9 mouse cellular contexts compared by ENCODE assay signal in genomic region chr1:62707913-62708860, GRCm38 (mm10). TPM values are rescaled to one million over a fixed set of nuclear protein-coding genes. Genes with fewer than 3 reads are reported as not detected.
DNase-seq lines count a peak whose midpoint lies in the region; ATAC-seq and TF ChIP-seq lines count a peak whose summit lies in the region.
"Had no signal": no experiment of that assay in that cellular context is flagged by ENCODE, and none has a peak within 500 bp of the region (broad histone marks: within the 10 kb centered on the region; RNA-seq: fewer than 3 reads in every experiment).

No protein-coding gene starts in this region.

- no peak for DNase-seq in heart, adult 9 months (ENCODE audit: low spot score in 2 of 2)
- no peak for DNase-seq in right cerebral cortex, postnatal 36 days (ENCODE audit: low spot score in 2 of 2)
- DNase-seq in thymus, postnatal 36 days = no peak

- peaks cover 32% of the 10 kb centered on the region for H3K4me1 ChIP-seq in heart, embryonic 15.5 days (replicated peaks)
- peaks cover 4% of the 10 kb centered on the region for H3K4me1 ChIP-seq in cortical plate, adult 2 months (ENCODE audit: control insufficient read depth, insufficient read depth, low read length)
- peaks cover 27% of the 10 kb centered on the region for H3K4me1 ChIP-seq in hindbrain, embryonic 16.5 days (ENCODE audit: control insufficient read depth, insufficient read depth, low read depth, low read length)
- H3K4me1 ChIP-seq in midbrain, embryonic 15.5 days = peaks cover 50% of the 10 kb centered on the region

- H3K4me3 ChIP-seq in heart, embryonic 15.5 days = peak overlapping the region; percentile 70
- peak overlapping the region; percentile 75; the same call in 1 of the 2 replicates for H3K4me3 ChIP-seq in cortical plate, adult 2 months (ENCODE audit: insufficient read depth, low read length)
- peak overlapping the region; percentile 65 for H3K4me3 ChIP-seq in hindbrain, embryonic 16.5 days (ENCODE audit: low read length)
- peak overlapping the region; percentile 81 for H3K4me3 ChIP-seq in midbrain, embryonic 15.5 days

- no peak for TF ChIP-seq POLR2A in cortical plate, adult 2 months (IDR thresholded peaks at IDR 0.05; ENCODE audit: extremely low read depth, insufficient read depth, low read length)

- H3K27ac ChIP-seq in heart, embryonic 15.5 days = no peak overlapping the region
- no peak overlapping the region for H3K27ac ChIP-seq in cortical plate, adult 2 months (ENCODE audit: insufficient read depth, low read length)
- peak overlapping the region; percentile 86; the same call in 1 of the 2 replicates for H3K27ac ChIP-seq in hindbrain, embryonic 16.5 days (ENCODE audit: low read depth, low read length)
- peak overlapping the region; percentile 81 for H3K27ac ChIP-seq in midbrain, embryonic 15.5 days

- peaks cover 14% of the 10 kb centered on the region for H3K27me3 ChIP-seq in heart, embryonic 15.5 days
- no peaks in the 10 kb centered on the region; the same call in 1 of the 2 replicates for H3K27me3 ChIP-seq in hindbrain, embryonic 16.5 days (replicated peaks; ENCODE audit: control insufficient read depth, insufficient read depth, low read length)
- H3K27me3 ChIP-seq in midbrain, embryonic 15.5 days (replicated peaks) = peaks cover 14% of the 10 kb centered on the region; the same call in 1 of the 2 replicates

- H3K9me3 ChIP-seq in heart, embryonic 15.5 days (replicated peaks) = no peaks in the 10 kb centered on the region
- no peaks in the 10 kb centered on the region for H3K9me3 ChIP-seq in hindbrain, embryonic 16.5 days (ENCODE audit: control insufficient read depth, low read length)
- no peaks in the 10 kb centered on the region for H3K9me3 ChIP-seq in midbrain, embryonic 15.5 days

- H3K36me3 ChIP-seq in heart, embryonic 15.5 days = no peaks in the 10 kb centered on the region
- no peaks in the 10 kb centered on the region for H3K36me3 ChIP-seq in hindbrain, embryonic 16.5 days (ENCODE audit: control insufficient read depth, insufficient read depth, low read length)
- H3K36me3 ChIP-seq in midbrain, embryonic 15.5 days (replicated peaks) = no peaks in the 10 kb centered on the region
- H3K36me3 ChIP-seq: G1E had no signal

- 0 out of 2 replicates have a peak overlapping the region, but pooled peaks have one; percentile 70 for H3K9ac ChIP-seq in heart, embryonic 15.5 days
- H3K9ac ChIP-seq in hindbrain, embryonic 16.5 days (ENCODE audit: low read depth, low read length) = peak overlapping the region; percentile 88
- H3K9ac ChIP-seq in midbrain, embryonic 15.5 days = peak overlapping the region; percentile 86; the same call in 1 of the 2 replicates

- H3K4me2 ChIP-seq in heart, embryonic 15.5 days = peak overlapping the region; percentile 99
- peak overlapping the region; percentile 98 for H3K4me2 ChIP-seq in hindbrain, embryonic 16.5 days (ENCODE audit: low read length)
- peak overlapping the region; percentile 89 for H3K4me2 ChIP-seq in midbrain, embryonic 15.5 days

- TF ChIP-seq CTCF in cortical plate, adult 2 months (IDR thresholded peaks at IDR 0.05; ENCODE audit: extremely low read depth, insufficient read depth, low read length) = no peak

- WGBS in heart, embryonic 15.5 days = 25% methylated on average over 17 of the region's 17 CpGs
- 12% methylated on average over 17 of the region's 17 CpGs for WGBS in hindbrain, embryonic 16.5 days
- WGBS in midbrain, embryonic 15.5 days = 11% methylated on average over 17 of the region's 17 CpGs

- ATAC-seq in heart, embryonic 15.5 days (replicated peaks; ENCODE audit: insufficient number of reproducible peaks, insufficient read depth, low FRiP score, low read depth) = no peak
- ATAC-seq in hindbrain, embryonic 16.5 days = no peak
- no peak for ATAC-seq in midbrain, embryonic 15.5 days (replicated peaks)
- ATAC-seq in megakaryocyte-erythroid progenitor cell, adult 5-6 weeks (replicated peaks; ENCODE audit: low FRiP score, low TSS enrichment, poor library complexity, severe bottlenecking) = no peak

RNA-seq across cellular contexts. Expression of gene Nrp2, which starts 5.1 kb away (rescaled TPM):
- 7.5 and 8.7 TPM in 2 replicates for polyA plus RNA-seq in heart, embryonic 15.5 days (2015; fragmentation: Nextera tagmentation; extraction: Ambion mirVana)
- 7.7 and 8.8 TPM in 2 replicates for polyA plus RNA-seq in cortical plate, adult 2 months (2012; rRNA removed)
- polyA plus RNA-seq in hindbrain, embryonic 16.5 days (2015; fragmentation: Nextera tagmentation; extraction: Ambion mirVana) = 22.7 and 31.5 TPM in 2 replicates
- 24.0 and 25.5 TPM in 2 replicates for polyA plus RNA-seq in midbrain, embryonic 15.5 days (2015; fragmentation: Nextera tagmentation; extraction: Ambion mirVana)
- total RNA-seq in megakaryocyte-erythroid progenitor cell, adult 5-6 weeks (2014; fragmentation: Nextera tagmentation) = 0.05 and 0.17 TPM in 2 replicates
- 0.34 TPM in 1 of 2 replicates, not detected in the other for total RNA-seq in megakaryocyte-erythroid progenitor cell, adult 5-6 weeks (2017)

Comparison
In these comparisons a context has a peak if more than half of its experiments do, and no peak if none do; other contexts are left out.
1. H3K27ac ChIP-seq: peak in hindbrain, embryonic 16.5 days (single experiment) and midbrain, embryonic 15.5 days (single experiment); none in heart, embryonic 15.5 days (single experiment) and cortical plate, adult 2 months (single experiment).
2. Peak in every context shown above with its lines, with median percentiles within 50 percentile points of each other: H3K4me2 ChIP-seq, H3K4me3 ChIP-seq and H3K9ac ChIP-seq.